Mouse (Mus musculus) lung, postnatal 10 days (tissue): ENCODE measurements around the gene Ppfibp2.

Experiments
- DNase-seq: peaks from one replicate; pipeline ENCODE4 v3.0.0; 2021

The Ppfibp2 gene

DNA sequence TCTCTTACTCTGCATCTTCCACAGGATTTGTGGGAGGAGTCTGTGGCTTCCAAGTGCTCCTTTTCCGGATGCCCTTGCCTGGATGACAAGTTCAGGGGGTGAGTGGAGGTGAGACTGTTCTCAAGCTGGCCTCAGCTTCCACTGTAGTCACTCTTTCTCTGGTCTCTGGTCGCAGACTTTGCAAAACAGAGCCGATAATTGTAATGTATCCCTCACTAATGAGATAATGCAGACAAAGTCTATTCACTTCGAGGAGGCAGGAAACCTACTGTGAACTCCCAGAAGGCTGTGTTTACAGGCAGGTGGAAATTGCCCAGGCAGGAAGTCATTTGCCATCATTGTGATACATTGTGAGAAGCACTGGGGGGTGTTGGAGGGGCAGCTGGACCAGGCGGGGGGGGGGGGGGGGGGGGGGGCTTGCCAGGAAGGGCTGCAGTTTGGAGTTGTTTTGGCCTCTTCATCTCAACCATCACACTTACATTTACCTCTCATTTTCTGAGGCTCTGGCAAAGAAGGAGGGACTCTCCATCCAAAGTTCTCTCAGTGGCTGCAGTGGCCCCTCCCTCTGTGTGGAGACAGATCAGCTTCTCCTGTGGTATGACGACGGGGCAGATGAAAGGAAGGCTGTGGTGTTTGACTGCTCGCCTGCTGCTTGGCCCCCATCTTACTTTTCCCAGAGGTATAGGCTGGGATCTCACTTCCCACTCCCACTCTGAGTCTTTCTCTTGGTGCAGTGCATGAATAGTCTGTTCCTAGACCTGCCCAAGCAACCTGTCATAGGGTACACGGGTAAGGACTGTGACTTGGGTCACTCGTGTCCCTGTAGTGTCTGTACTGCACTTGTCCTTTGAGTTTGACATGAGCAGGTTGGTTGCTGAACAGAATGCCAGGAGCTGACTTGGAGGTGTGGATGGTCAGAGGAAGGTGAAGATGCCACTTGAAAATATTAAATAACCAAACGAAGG lies 23.3 kb downstream of the Ppfibp2 start:
- DNase-seq = no peak

- peak; percentile 14 for DNase-seq
These were observed 24.2 kb downstream of the Ppfibp2 start for GRCm38 (mm10) chr7:107619225-107619624.

DNA sequence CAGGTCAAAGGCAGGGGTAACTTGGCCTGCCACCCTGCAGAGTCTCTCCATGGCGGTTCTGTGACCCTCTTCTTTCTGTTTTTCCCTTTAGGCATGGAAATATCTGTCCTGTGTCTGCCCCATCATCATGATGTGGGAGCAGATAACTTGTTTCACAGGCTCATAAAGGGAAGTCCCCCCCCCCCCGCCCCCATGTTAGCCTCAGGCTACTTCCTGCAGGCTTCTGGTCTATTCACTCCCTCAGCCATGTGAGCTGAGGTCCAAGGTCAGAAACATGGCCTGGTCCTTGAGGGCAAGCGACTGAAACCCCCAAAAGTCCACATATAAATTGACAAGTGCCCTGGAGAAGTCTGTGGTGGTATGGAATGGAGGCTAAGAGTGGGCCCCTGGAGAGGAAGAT lies 25.1 kb downstream of the Ppfibp2 start:
- DNase-seq = no peak

GRCm38 (mm10) chr7:107624432-107624831 lies 29.4 kb downstream of the Ppfibp2 start:
- no peak for DNase-seq

GRCm38 (mm10) chr7:107625061-107625460 lies 30.1 kb downstream of the Ppfibp2 start, which contains the start of gene 5330417H12Rik:
Gene 5330417H12Rik (minus strand): TSS chr7:107625161.
- DNase-seq = no peak

DNA sequence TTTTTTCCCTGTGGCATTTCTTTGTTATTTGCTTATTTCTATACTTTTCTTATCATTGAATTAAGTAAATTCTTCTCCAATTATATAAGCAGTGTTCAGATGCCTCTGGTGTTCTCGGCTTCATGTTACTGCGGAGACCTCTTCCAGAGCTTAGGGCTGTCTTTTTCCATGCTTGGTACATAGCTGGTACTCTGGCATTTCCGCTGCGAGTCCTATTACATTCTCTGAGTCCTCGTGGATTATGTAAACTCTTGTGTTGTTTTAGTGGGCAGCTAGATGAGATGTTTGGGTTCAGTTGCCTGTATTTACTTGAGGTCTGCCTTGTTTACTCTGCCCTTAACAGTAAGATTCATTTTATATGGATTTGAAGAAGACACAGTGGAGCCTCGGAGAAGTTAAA lies 30.8 kb downstream of the Ppfibp2 start:
- no peak for DNase-seq

GRCm38 (mm10) chr7:107628383-107628782 lies 33.4 kb downstream of the Ppfibp2 start:
- no peak for DNase-seq

DNA sequence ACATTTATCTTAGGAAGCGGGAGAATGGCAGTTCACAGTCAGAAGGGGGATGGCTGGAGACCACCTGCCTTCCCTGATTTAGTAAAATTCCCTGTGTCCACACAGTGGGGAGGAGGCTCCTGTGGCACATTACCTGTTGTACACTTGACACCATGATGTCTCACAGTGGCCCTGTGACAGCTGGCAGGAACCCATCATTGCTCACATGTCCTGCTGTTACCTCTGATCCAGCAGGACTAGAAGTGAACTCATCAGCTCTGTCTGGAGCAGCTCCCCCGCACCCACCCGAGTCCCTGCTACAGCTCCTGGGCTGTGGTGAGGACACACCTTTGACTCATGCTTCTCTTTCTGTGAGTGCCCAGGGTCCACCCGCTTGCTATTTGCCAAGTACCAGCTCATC lies 38.2 kb downstream of the Ppfibp2 start:
- DNase-seq = no peak

DNA sequence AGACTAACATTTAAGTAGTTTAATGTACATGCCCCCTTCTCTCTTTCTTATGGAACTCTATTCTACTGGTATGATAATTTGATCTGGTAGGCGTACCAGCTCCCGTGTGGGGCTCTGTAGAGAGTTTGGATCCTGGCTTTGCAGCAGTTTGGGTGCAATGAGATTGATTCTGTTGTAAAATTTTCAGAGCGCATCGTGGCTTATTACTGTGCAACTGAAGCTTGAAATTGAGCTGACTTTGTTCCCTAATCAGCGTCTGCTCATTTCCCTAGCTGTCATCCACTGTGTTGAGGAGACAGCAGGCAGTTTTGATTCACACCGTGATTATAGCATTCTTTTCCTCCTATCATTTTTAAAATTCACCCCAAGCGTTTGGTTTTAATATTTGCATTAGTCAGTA lies 42.4 kb downstream of the Ppfibp2 start:
- no peak for DNase-seq

- no peak for DNase-seq
These were observed 43.0 kb downstream of the Ppfibp2 start for GRCm38 (mm10) chr7:107638026-107638425.

GRCm38 (mm10) chr7:107642586-107643275 lies 47.7 kb downstream of the Ppfibp2 start:
- DNase-seq = no peak

GRCm38 (mm10) chr7:107644987-107645386 lies 50.0 kb downstream of the Ppfibp2 start:
- no peak for DNase-seq

- no peak for DNase-seq
These were observed 54.1 kb downstream of the Ppfibp2 start for GRCm38 (mm10) chr7:107648937-107649688.

- no peak for DNase-seq
These were observed 55.0 kb downstream of the Ppfibp2 start for GRCm38 (mm10) chr7:107649990-107650389.

DNA sequence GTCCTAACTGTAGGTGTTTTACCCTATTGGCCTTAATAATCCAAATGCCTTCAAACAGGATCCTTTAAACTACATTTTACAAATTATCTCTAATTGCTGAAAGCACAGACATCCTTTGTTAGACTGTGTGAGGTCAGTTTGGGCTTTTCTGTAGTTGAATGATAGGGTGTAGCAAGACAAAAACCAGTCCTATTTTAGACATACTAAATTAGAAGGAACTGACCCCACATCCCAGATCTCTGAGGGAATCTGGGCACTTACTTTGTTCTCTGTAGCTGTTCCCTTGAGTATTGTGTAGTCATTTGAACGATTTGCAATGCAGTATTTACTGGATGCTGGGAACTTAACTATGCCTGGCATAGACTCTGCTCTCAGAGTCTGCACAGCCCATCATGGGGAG lies 56.8 kb downstream of the Ppfibp2 start:
- DNase-seq = no peak

DNA sequence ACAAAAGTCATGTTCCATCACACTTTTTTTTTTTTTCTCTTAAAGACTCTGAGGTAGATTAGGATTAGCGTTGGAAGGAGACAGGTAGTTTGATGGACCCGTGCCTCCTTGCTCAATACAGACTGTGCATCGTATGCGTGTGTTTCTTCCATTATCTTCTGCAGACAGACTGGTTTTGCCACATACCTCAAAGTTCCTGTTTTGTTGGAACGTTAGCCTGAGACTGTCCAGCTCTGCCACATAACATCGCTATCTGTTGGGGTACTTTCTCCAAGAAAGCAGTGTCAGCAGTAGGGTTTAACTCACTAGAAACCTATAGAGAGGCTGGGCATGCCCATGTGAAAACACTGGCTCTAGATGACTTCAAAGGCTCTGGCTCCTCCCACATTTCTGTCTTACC lies 61.4 kb downstream of the Ppfibp2 start:
- no peak for DNase-seq

GRCm38 (mm10) chr7:107659186-107659918 lies 64.3 kb downstream of the Ppfibp2 start:
- no peak for DNase-seq

DNA sequence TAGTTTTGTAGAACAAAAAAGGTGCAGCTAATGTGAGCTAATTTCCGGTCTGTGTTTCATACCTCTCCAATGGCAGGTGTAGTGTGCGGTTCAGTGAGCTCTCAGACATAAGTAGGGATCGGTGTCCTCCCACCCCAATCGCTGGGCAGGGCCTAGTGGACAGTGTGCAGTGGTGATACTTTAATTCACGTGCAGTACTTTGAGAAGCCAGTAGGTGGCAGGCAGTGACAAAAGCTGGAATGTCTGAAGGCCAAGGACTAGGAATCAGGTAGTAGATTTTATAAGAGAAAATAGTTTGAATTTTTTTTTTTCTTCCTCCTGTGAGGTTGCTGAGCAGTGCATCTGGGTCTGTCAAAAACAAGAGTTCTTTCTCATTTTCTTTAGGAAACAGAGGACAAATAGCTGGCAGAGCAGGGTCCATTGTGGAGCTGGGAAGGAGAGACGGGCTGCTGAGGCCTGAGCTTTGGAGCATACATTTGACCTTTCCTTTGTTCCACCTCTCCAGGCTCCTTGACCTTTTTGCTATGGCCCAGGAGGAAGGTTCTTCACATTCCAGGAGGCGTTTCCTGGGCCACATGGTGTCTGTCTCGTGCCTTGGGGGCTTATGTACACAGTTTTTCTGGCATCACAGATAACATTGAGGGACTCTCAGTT lies 66.3 kb downstream of the Ppfibp2 start:
- peak; percentile 86 for DNase-seq

- no peak for DNase-seq
These were observed 66.9 kb downstream of the Ppfibp2 start for GRCm38 (mm10) chr7:107661843-107662281.

- DNase-seq = no peak
These were observed 68.6 kb downstream of the Ppfibp2 start for GRCm38 (mm10) chr7:107663621-107664020.
